Mouse (Mus musculus): ENCODE results near the gene Nfic.

Nfic gene

GRCm38 (mm10) chr10:81404082-81404481, 51.4 kb downstream of the Nfic start:
- DNase-seq (ENCODE audit: low spot score): no peak

- DNase-seq (ENCODE audit: low spot score): no peak
These were observed 51.9 kb downstream of the Nfic start for GRCm38 (mm10) chr10:81403511-81403910.

- no peak for DNase-seq (ENCODE audit: low spot score)
These were observed 53.1 kb downstream of the Nfic start for GRCm38 (mm10) chr10:81402227-81402765.

GRCm38 (mm10) chr10:81401521-81402226, 53.8 kb downstream of the Nfic start:
- no peak for DNase-seq (ENCODE audit: low spot score)

DNA sequence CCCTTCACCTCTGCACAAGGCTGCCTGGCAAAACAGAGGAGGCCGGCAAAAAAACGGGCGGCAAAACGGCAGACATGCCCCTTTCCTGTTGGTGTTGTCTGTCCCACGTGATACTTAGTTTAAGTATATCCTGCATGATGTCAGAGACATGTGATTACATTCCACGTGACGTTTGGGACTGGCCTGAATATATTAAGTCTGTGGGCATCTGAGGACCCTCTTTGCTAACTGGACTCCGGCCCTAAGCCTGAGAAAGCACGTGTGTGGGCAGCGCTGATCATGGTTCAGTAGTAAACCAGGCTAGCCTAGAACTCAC, 54.3 kb downstream of the Nfic start:
- DNase-seq (ENCODE audit: low spot score): no peak

GRCm38 (mm10) chr10:81400371-81401204, 54.8 kb downstream of the Nfic start:
- no peak for DNase-seq (ENCODE audit: low spot score)

GRCm38 (mm10) chr10:81399798-81400308, 55.6 kb downstream of the Nfic start:
- no peak for DNase-seq (ENCODE audit: low spot score)

GRCm38 (mm10) chr10:81399296-81399695, 56.1 kb downstream of the Nfic start:
- DNase-seq (ENCODE audit: low spot score): no peak

DNA sequence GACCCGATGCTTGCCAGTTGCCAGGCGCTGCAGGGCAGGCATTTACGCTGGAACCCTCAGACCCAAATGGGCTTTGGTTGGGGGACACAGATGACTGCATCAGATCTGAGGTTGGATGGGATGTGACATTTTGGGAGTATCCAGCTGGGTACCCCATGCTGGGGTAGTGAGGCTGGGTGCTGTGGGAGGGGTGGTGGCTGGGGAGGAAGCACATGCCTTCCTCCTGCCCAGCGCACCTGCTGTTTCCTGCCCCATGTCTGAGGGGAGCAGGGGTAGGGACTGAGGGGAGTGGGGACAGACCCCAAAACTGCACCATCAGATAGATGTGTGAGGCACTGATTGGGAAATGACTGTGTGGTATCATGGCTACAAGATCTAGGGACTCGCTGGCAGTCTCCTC, 58.7 kb downstream of the Nfic start:
- DNase-seq (ENCODE audit: low spot score): no peak

GRCm38 (mm10) chr10:81395865-81396264, 59.6 kb downstream of the Nfic start:
- no peak for DNase-seq (ENCODE audit: low spot score)

DNA sequence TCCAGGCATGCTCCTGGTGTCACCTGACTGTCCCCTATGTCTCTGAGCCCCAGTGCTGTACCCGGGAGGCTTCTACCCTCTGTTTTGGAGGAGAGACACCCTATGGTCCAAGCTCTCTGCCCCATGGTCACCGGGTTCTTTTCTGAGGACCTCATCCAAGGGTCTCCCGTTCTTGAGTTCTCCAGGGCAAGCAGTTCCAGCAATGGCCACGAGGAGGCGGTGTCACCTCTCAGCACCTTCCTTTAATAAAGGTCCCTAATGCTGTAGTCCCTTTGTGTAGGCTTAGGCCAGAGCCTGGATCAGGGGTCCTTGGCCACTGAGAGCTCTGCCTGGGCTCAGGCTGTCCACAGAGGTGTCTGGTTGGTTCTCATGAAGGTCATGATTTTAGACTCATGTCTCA, 60.3 kb downstream of the Nfic start:
- peak; percentile 62 for DNase-seq (ENCODE audit: low spot score)

DNA sequence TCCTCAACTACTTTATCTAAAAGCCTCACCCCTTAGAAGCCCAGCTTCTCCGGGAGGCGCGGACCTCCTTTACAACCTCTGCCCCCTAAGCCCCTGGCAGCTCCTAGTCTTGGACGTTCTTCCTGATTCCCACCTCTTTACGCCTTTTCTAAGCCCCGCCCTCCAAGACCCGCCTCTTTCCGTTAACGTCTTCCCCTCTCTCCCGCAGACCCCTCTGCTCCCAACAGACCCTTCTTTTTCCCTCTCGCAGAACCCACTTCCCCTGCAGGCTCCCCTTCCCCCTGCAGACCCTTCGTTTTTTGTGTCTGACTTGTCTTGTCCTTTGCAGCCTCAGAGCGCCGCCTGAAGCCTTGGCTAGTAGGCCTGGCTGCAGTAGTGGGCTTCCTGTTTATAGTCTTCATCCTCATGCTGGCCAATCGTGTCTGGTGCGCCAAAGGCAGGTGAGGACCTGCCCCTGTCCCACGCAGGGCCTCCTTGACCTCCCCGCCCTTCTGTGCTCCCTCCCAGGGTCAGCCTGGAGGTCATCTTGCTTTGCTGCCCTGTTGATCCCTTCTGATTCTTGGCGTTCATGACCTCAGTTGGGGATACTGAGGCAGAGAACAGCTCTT, 61.9 kb downstream of the Nfic start:
- DNase-seq (ENCODE audit: low spot score): no peak

GRCm38 (mm10) chr10:81392781-81393185, 62.7 kb downstream of the Nfic start, which contains the start of gene Smim24:
TSS of gene Smim24 (plus strand) at chr10:81393051.
- no peak for DNase-seq (ENCODE audit: low spot score)

DNA sequence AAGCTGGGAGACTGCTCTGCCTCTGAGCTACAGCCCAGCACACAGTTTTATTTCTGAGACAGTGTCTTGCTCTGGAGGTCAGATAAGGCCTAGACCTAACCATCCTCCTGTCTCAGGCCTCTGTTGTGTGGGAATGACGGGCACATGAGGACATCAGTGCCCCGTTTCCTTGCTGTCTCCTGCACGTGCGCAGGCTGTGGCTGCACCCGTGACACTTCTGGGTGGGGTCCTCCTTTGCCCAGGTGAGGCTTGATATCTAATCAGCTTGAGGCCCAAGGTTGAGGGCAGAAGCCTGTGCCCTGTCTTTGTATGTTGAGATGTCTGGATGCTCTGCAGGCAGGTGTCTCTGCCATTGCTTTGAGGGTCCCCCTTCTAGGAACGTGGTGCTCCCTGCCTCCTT, 63.2 kb downstream of the Nfic start:
- no peak for DNase-seq (ENCODE audit: low spot score)

DNA sequence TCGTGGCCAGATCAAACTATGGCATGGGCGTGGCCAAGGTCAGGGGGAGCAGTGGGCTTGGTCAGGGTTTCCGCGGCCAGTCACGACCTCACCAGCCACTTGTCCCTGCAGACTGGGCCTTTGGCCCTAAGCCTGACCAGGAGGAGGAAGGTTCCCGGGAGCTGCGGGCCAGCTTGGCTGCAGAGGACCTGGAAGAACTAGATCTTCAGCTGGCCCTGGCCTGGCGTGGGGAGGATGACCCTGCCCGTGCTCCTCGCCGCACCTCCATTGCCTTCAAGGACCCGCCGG, 64.8 kb downstream of the Nfic start:
- DNase-seq (ENCODE audit: low spot score): no peak

- DNase-seq (ENCODE audit: low spot score): peak; percentile 67
These were observed 65.4 kb downstream of the Nfic start for GRCm38 (mm10) chr10:81389801-81390677.

DNA sequence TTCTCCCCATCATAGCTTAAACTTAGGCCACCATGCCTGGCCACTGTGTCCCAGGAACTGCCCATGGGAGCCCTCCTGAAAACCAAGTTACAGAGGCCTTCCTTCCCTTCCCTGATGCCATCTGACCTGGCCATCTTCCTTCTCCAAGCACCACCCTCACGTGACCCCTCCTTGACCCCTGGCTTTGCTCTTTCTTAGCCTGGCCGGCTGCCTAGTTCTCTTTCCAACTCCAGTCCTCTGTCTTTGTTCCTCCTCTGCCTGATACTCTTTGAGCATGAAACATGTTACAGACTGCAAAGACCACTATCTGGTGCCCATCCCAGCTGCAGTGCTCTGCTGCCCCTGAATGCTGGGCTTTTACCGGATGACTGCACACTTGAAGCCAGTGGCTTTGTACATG, 66.1 kb downstream of the Nfic start:
- DNase-seq (ENCODE audit: low spot score): no peak

DNA sequence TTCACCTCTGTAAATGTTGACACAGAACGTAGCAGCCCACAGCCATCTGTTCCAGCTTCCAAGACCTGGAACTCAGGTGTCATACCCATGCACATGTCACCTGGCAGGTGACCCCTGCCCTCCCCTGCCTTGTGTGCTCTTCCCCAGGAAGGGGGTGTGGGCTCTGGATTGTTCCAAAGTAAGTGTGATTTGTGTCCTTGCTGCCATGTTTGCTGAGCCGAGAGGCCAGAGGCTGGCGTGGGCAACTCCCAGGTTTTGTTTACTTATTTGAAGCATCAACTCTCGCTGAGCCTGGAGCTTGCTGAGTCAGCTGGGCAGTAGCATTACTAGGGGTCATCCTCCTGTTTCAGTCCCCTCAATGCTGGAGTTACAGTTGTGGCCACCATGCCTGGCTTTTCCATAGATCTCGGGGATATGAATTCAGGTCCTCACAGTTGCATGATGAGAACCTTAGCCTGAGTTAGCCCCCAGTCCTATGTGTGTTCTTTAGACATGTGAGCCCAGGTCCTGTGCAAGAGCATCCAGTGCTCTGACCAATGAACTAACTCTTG, 66.9 kb downstream of the Nfic start, which contains the start of gene Gm48552:
TSS of gene Gm48552 (plus strand) at position 501 of the 551 bp plus-strand sequence.
- no peak for DNase-seq (ENCODE audit: low spot score)

- no peak for DNase-seq (ENCODE audit: low spot score)
These were observed 67.7 kb downstream of the Nfic start for GRCm38 (mm10) chr10:81387716-81388115.

GRCm38 (mm10) chr10:81385603-81386306, 69.7 kb downstream of the Nfic start:
- DNase-seq (ENCODE audit: low spot score): no peak

GRCm38 (mm10) chr10:81384605-81384982, 70.8 kb downstream of the Nfic start:
- DNase-seq (ENCODE audit: low spot score): no peak

All from spleen, adult 12 weeks (tissue).